Mouse (Mus musculus) forebrain, postnatal 0 days (tissue): ENCODE results near the gene Cdrt4. TPM values are rescaled to one million over a fixed set of nuclear protein-coding genes. Genes with fewer than 3 reads are reported as not detected.

ENCODE experiments used
- ATAC-seq: fragments of 200-750 bp; cut with Nextera tagmentation; 2 replicates; pipeline ENCODE4 v1.8.0; 2017; ENCODE audit warnings: mild to moderate bottlenecking, moderate library complexity
- DNase-seq: peaks from one replicate; pipeline ENCODE4 v3.0.0-alpha.2; 2015
- H3K27ac ChIP-seq: fragments of 300-500 bp; sonication (generic); 2 replicates; pipeline ENCODE4 v1.5.1; 2014; ENCODE audit warnings: low read depth, mild to moderate bottlenecking, antibody characterized with exemption, low read length, moderate library complexity, mixed read lengths
- H3K27me3 ChIP-seq: fragments of 300-500 bp; sonication (generic); 2 replicates; pipeline ENCODE4 v1.6.1; 2014; ENCODE audit warnings: mild to moderate bottlenecking, low read length, mixed read lengths; ENCODE audit not compliant: insufficient read depth
- H3K36me3 ChIP-seq: fragments of 300-500 bp; sonication (generic); 2 replicates; pipeline ENCODE4 v1.6.1; 2014; ENCODE audit warnings: mild to moderate bottlenecking, moderate library complexity; ENCODE audit not compliant: insufficient read depth
- H3K4me1 ChIP-seq: fragments of 300-500 bp; sonication (generic); 2 replicates; pipeline ENCODE4 v1.6.1; 2014; ENCODE audit warnings: antibody characterized with exemption; ENCODE audit not compliant: insufficient read depth
- H3K4me2 ChIP-seq: fragments of 300-500 bp; sonication (generic); 2 replicates; pipeline ENCODE4 v1.6.1; 2014; ENCODE audit warnings: low read depth, mild to moderate bottlenecking, moderate library complexity
- H3K4me3 ChIP-seq: fragments of 300-500 bp; sonication (generic); 2 replicates; pipeline ENCODE4 v1.5.1; 2014; ENCODE audit warnings: low read depth, low read length, mixed read lengths
- H3K9ac ChIP-seq: fragments of 300-500 bp; sonication (generic); 2 replicates; pipeline ENCODE4 v1.6.1; 2014; ENCODE audit warnings: mild to moderate bottlenecking
- H3K9me3 ChIP-seq: fragments of 300-500 bp; sonication (generic); 2 replicates; pipeline ENCODE4 v1.6.1; 2016; ENCODE audit warnings: low read length
- CTCF ChIP-seq: sonication (generic); IDR thresholded peaks from 2 replicates; pipeline ENCODE4 v1.5.1; 2016; ENCODE audit warnings: antibody characterized with exemption, control low read depth, low read depth
- WGBS: fragments of 180-500 bp; shearing (Covaris S2); extraction: QIAGEN DNeasy Blood & Tissue Kit; methylation state at CpG from one replicate; pipeline ENCODE4 v1.1.7; 2014; 5-methylcytosine and 5-hydroxymethylcytosine counted together
- polyA plus RNA-seq: library from polyadenylated mRNA; unstranded; fragments of >200 nt; fragmentation: Nextera tagmentation; extraction: Ambion mirVana; gene quantifications from 2 replicates; pipeline ENCODE4 v1.2.1, GENCODE M21; 2015
- total RNA-seq: library from RNA; depleted of rRNA; stranded (reverse); fragments of >200 nt; gene quantifications from 2 replicates; pipeline ENCODE4 v1.2.3, GENCODE M21; 2014; rRNA removed

Cdrt4 gene
- total and polyA plus RNA-seq, 2 experiments from 2014 or later: not detected

DNA sequence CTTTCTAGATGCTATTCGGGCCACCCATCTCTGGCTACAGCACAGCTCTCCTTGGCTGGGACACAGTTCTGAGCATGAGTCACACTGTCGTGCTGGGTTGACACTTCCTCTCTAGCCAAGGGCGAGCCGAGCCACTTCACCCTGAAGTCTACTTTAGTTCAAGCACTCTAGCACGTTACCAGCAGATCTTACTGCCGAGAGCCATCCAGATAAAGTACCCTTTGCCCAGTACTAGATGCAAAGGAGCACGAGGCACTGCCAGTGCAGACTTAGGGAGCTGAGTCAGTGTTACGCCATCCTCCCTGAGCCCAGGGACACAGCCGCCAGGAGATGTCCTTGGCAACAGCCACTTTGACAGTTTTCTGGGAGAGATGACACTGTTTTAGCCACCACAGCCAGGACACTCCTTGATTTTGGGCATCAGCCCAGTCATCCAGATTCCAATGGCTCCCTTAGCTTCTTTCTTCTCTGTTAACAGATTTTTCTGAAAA lies 75.7 kb downstream of the Cdrt4 start:
- WGBS: 65% methylated on average over 9 of the region's 9 CpGs

DNA sequence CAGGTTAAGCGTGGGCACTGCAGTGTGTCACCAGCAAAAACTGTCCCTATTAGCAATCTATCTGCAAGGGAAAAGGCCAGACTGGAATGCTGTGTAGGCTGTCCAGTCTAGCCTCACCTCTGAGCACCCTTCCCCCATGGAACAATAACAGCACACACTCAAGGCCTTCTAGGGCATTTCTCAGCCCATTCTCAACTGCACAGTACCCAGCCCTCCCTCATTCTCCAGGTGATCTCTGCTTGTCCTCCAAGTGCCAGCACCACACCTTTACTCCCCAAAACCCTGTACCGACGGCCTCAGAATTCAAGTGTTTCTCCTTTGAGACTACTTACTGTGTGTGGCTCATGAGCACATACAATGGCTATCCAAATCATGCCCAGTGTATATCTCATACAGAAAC lies 77.1 kb downstream of the Cdrt4 start:
- no peak for ATAC-seq
- no peak for TF ChIP-seq CTCF
- WGBS: 90% methylated on average over 3 of the region's 3 CpGs
- Histone ChIP-seq H3K4me2 (no peak overlapping the region), H3K9ac (no peak overlapping the region), H3K9me3 (0 out of 2 replicates have a peak, but pooled peaks cover 2% of the 10 kb centered on the region), H3K27me3 (no peaks in the 10 kb centered on the region), H3K27ac (no peak overlapping the region), H3K4me3 (no peak overlapping the region), H3K4me1 (no peaks in the 10 kb centered on the region), H3K36me3 (no peaks in the 10 kb centered on the region)
- DNase-seq: no peak

More for the DNA sequence above, 75.7 kb downstream of the Cdrt4 start:
- TF ChIP-seq CTCF: no peak
- peak; percentile 12; the same call in 1 of the 2 replicates for ATAC-seq
- H3K9me3 ChIP-seq: no peaks in the 10 kb centered on the region
- DNase-seq: peak; percentile 28
- H3K4me1 ChIP-seq: no peaks in the 10 kb centered on the region
- H3K36me3 ChIP-seq: no peaks in the 10 kb centered on the region
- no peak overlapping the region for H3K9ac ChIP-seq
- no peak overlapping the region for H3K4me3 ChIP-seq
- no peak overlapping the region for H3K4me2 ChIP-seq
- H3K27ac ChIP-seq: no peak overlapping the region
- H3K27me3 ChIP-seq: no peaks in the 10 kb centered on the region

GRCm38 (mm10) chr11:63029148-63029714 lies 78.2 kb downstream of the Cdrt4 start:
- no peaks in the 10 kb centered on the region for H3K4me1 ChIP-seq
- 72% methylated on average over 4 of the region's 4 CpGs for WGBS
- TF ChIP-seq CTCF: no peak
- no peaks in the 10 kb centered on the region for H3K36me3 ChIP-seq
- no peaks in the 10 kb centered on the region for H3K27me3 ChIP-seq
- ATAC-seq: no peak
- H3K9ac ChIP-seq: no peak overlapping the region
- no peak overlapping the region for H3K27ac ChIP-seq
- H3K9me3 ChIP-seq: 0 out of 2 replicates have a peak, but pooled peaks cover 3% of the 10 kb centered on the region
- no peak for DNase-seq
- no peak overlapping the region for H3K4me3 ChIP-seq
- no peak overlapping the region for H3K4me2 ChIP-seq

DNA sequence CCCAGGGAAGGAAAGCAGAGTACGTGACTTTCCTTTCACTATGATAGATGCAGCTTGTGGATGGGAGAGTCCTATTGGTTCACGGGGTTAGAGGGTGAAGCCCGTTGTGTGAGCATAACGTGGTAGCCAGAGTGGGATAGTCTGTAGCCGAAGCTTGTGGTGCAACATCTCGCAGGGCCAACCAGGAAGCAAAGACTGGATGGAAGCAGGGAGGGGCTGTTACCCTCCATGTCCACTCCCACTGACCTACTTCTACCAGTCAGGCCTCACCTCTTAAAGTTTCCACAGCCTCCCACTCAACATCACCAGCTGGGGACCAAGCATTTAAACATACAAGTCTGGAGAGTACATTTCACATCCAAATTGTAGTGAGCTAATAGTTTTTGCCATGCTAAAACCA lies 78.7 kb downstream of the Cdrt4 start:
- Histone ChIP-seq H3K4me3 (no peak overlapping the region), H3K27me3 (no peaks in the 10 kb centered on the region), H3K4me2 (no peak overlapping the region), H3K9ac (no peak overlapping the region), H3K9me3 (0 out of 2 replicates have a peak, but pooled peaks cover 3% of the 10 kb centered on the region), H3K27ac (no peak overlapping the region), H3K4me1 (no peaks in the 10 kb centered on the region), H3K36me3 (no peaks in the 10 kb centered on the region)
- no peak for TF ChIP-seq CTCF
- DNase-seq (no peak), ATAC-seq (no peak)
- 92% methylated on average over 6 of the region's 6 CpGs for WGBS

DNA sequence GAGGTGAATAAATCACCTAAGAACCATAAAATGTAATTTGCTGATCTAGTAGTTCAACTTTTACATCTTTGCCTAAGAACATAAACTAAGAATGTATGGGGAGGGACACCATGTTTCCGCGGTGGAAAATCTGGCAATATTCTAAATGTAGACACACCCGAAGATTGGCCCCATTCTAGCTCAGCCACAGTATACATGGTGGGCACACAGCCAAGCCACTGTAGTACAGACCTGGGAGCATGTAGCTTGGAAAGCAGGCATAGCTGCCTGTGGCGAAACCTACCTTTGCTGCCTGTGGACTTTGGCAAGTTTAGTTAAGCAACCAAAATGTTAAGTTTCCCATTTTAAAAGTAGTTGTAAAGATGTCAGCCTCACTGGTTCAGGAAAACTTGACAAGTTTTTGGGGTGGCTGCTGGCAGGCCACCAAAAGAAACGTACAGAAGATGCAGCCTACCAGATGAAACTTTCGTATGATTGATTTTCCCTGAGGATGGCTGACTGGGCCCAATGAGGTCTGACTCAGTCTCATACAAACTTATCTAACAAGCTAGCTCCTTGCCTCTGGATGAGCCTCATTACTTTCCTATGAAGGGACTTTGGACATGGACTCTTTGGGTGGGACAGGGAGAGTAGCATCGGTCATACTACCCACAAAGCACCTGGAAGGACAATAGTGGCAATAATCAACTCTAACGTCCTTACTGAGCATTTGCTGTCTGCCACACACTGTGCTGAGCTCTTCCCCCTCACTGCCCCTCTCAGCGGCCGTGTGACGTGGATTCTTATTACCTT lies 84.6 kb downstream of the Cdrt4 start:
- no peak overlapping the region for H3K27ac ChIP-seq
- 81% methylated on average over 11 of the region's 11 CpGs for WGBS
- no peaks in the 10 kb centered on the region for H3K4me1 ChIP-seq
- 0 out of 2 replicates have a peak, but pooled peaks cover 3% of the 10 kb centered on the region for H3K9me3 ChIP-seq
- H3K4me2 ChIP-seq: no peak overlapping the region
- DNase-seq (no peak), ATAC-seq (no peak)
- H3K36me3 ChIP-seq: no peaks in the 10 kb centered on the region
- peaks cover 3% of the 10 kb centered on the region; the same call in 1 of the 2 replicates for H3K27me3 ChIP-seq
- no peak for TF ChIP-seq CTCF
- no peak overlapping the region for H3K9ac ChIP-seq
- H3K4me3 ChIP-seq: no peak overlapping the region

DNA sequence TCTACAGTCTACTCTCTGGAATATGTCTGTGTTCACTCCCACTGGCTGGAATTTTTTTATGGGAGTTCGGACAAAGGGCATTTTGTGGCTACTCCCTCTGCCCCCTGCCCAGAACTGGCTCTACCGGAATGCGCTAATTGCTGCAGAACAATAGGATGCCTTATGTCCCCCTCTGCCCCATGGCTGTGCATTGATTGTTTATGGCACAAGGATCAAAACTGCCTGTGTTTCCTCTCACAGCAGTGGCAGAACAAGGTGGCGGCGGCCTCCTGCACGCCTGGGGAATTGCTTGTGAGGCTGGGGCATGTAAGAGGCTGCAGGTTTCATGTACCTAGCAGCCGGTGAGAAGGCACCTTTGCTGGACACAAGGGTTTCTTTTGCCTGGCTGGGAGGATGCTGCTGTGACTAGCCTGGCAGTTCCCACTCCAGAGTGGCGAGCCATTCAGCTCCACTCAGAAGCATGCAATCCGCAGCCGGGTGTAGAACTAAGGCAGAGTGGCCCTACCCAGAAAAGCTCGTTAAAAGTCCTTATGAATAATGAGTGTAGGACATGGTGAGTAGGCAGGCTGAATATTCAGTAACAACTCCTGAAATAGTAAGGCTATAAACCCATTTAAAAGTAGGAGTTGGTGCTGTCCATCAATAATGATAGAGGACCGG lies 89.1 kb downstream of the Cdrt4 start:
- 27% methylated on average over 12 of the region's 12 CpGs for WGBS
- no peaks in the 10 kb centered on the region for H3K9me3 ChIP-seq
- H3K4me1 ChIP-seq: no peaks in the 10 kb centered on the region
- H3K27me3 ChIP-seq: peaks cover 3% of the 10 kb centered on the region; the same call in 1 of the 2 replicates
- H3K36me3 ChIP-seq: no peaks in the 10 kb centered on the region
- DNase-seq (no peak), ATAC-seq (no peak)
- H3K4me2 ChIP-seq: no peak overlapping the region
- H3K4me3 ChIP-seq: no peak overlapping the region
- H3K27ac ChIP-seq: no peak overlapping the region
- no peak overlapping the region for H3K9ac ChIP-seq
- no peak for TF ChIP-seq CTCF

Other genes starting within 250 kb of the Cdrt4 start
- gene Zfp287, start 219.3 kb upstream of the Cdrt4 start, total RNA-seq: 26.5 and 32.8 TPM in 2 replicates
- gene Zfp287, start 219.3 kb upstream of the Cdrt4 start, polyA plus RNA-seq: 9.9 and 14.4 TPM in 2 replicates
- not detected in 2 replicates for gene Gm10428, start 198.1 kb upstream of the Cdrt4 start, total RNA-seq
- not detected in 2 replicates for gene Gm10428, start 198.1 kb upstream of the Cdrt4 start, polyA plus RNA-seq
- gene Zfp286, start 161.7 kb upstream of the Cdrt4 start, total RNA-seq: 20.8 and 24.6 TPM in 2 replicates
- gene Zfp286, start 161.7 kb upstream of the Cdrt4 start, polyA plus RNA-seq: 17.9 and 19.1 TPM in 2 replicates
- gene Trim16, start 131.0 kb upstream of the Cdrt4 start, total RNA-seq: 4.8 and 5.8 TPM in 2 replicates
- 4.9 and 5.5 TPM in 2 replicates for gene Trim16, start 131.0 kb upstream of the Cdrt4 start, polyA plus RNA-seq
- 0.86 and 1.2 TPM in 2 replicates for gene Fbxw10, start 104.1 kb upstream of the Cdrt4 start, total RNA-seq
- 0.21 and 0.33 TPM in 2 replicates for gene Fbxw10, start 104.1 kb upstream of the Cdrt4 start, polyA plus RNA-seq
- 30.7 and 30.8 TPM in 2 replicates for gene Tvp23b, start 71.7 kb upstream of the Cdrt4 start, total RNA-seq
- 31.2 and 37.1 TPM in 2 replicates for gene Tvp23b, start 71.7 kb upstream of the Cdrt4 start, polyA plus RNA-seq
- gene Tekt3, start 110.5 kb downstream of the Cdrt4 start, total RNA-seq: 0.19 TPM in 1 of 2 replicates, not detected in the other
- 0.17 and 0.20 TPM in 2 replicates for gene Tekt3, start 110.5 kb downstream of the Cdrt4 start, polyA plus RNA-seq
- gene Pmp22, start 177.8 kb downstream of the Cdrt4 start, total RNA-seq: 12.9 and 31.7 TPM in 2 replicates
- 33.5 and 34.5 TPM in 2 replicates for gene Pmp22, start 177.8 kb downstream of the Cdrt4 start, polyA plus RNA-seq